Mouse (Mus musculus) CH12.LX (cell line): Measurements from ENCODE around the gene Tmem140. TPM values are rescaled to one million over a fixed set of nuclear protein-coding genes. Genes with fewer than 3 reads are reported as not detected.

Experiments
- DNase-seq: peaks from one replicate; pipeline ENCODE4 v3.0.0-alpha.2; 2013; ENCODE audit errors: extremely low read depth
- H3K27ac ChIP-seq: 2 replicates; pipeline ENCODE4 v1.5.1; 2012; ENCODE audit warnings: low read depth, mild to moderate bottlenecking, control low read depth, moderate library complexity; ENCODE audit not compliant: insufficient read depth
- H3K27me3 ChIP-seq: replicated peaks from 2 replicates; pipeline ENCODE3; 2012; ENCODE audit warnings: inconsistent platforms
- H3K36me3 ChIP-seq, 2 experiments: replicated peaks in 1 of 2; 2 replicates each; pipeline versions ENCODE3 to v1.6.1; 2012; ENCODE audit warnings: inconsistent platforms in 1 of 2, low read length in 1 of 2, mild to moderate bottlenecking in 1 of 2, mixed read lengths in 1 of 2, moderate library complexity in 1 of 2; ENCODE audit not compliant: control insufficient read depth in 1 of 2, insufficient read depth in 1 of 2
- H3K4me1 ChIP-seq, 2 experiments: 2 replicates each; pipeline ENCODE4 v1.6.1; 2012; ENCODE audit warnings: inconsistent platforms in 1 of 2, moderate library complexity in 1 of 2; ENCODE audit not compliant: insufficient read depth in 2 of 2, control insufficient read depth in 1 of 2
- H3K4me2 ChIP-seq: 2 replicates; pipeline ENCODE4 v1.6.1; 2012; ENCODE audit warnings: low read depth, mild to moderate bottlenecking, control low read depth; ENCODE audit not compliant: poor library complexity, insufficient read depth, severe bottlenecking
- H3K4me3 ChIP-seq, 3 experiments: fragments of 150-350 bp in 1 of 3; sonication (generic) in 1 of 3; replicated peaks in 1 of 3; 2 replicates each; pipeline versions ENCODE3 to v1.5.1; 2011 to 2012; ENCODE audit warnings: low read depth in 2 of 3, low read length in 2 of 3, mild to moderate bottlenecking in 2 of 3, moderate library complexity in 2 of 3, control low read depth in 1 of 3, improper control_type of control experiment in 1 of 3, inconsistent platforms in 1 of 3, mixed read lengths in 1 of 3; ENCODE audit not compliant: poor library complexity in 1 of 3
- H3K79me2 ChIP-seq: replicated peaks from 2 replicates; pipeline ENCODE4 v1.6.1; 2012; ENCODE audit warnings: mild to moderate bottlenecking, moderate library complexity; ENCODE audit not compliant: control insufficient read depth, poor library complexity, insufficient read depth, severe bottlenecking; ENCODE audit errors: extremely low read depth
- H3K9ac ChIP-seq: 2 replicates; pipeline ENCODE4 v1.6.1; 2012; ENCODE audit warnings: low read depth, mild to moderate bottlenecking, control low read depth, moderate library complexity; ENCODE audit not compliant: insufficient read depth
- H3K9me3 ChIP-seq: replicated peaks from 2 replicates; pipeline ENCODE3; 2012; ENCODE audit warnings: low read length, inconsistent platforms, mixed read lengths
- CHD1 ChIP-seq: IDR thresholded peaks from 2 replicates; pipeline ENCODE4 v1.6.1; 2012; ENCODE audit warnings: low read depth, low read length, improper control_type of control experiment, inconsistent platforms
- CTCF ChIP-seq, 2 experiments: IDR thresholded peaks in 1 of 2; conservative IDR thresholded peaks in 1 of 2; 2 replicates each; pipeline ENCODE4 v1.5.1; 2011 to 2012; ENCODE audit warnings: low read depth in 2 of 2, low read length in 2 of 2, improper control_type of control experiment in 1 of 2, inconsistent platforms in 1 of 2, mild to moderate bottlenecking in 1 of 2, moderate library complexity in 1 of 2
- E2F4 ChIP-seq: IDR thresholded peaks from 2 replicates; pipeline ENCODE4 v1.6.1; 2011; ENCODE audit warnings: low read depth, low read length, improper control_type of control experiment; ENCODE audit not compliant: insufficient replicate concordance
- EP300 ChIP-seq: IDR thresholded peaks from 2 replicates; pipeline ENCODE4 v1.6.1; 2011; ENCODE audit warnings: low read length, improper control_type of control experiment
- ETS1 ChIP-seq: conservative IDR thresholded peaks from 2 replicates; pipeline ENCODE4 v1.6.1; 2012; ENCODE audit warnings: low read depth, mild to moderate bottlenecking, inconsistent platforms, low read length, improper control_type of control experiment, moderate library complexity
- GABPA ChIP-seq: IDR thresholded peaks from 2 replicates; pipeline ENCODE4 v1.6.1; 2012; ENCODE audit warnings: low read depth, low read length, improper control_type of control experiment, inconsistent platforms; ENCODE audit not compliant: insufficient replicate concordance
- KAT2A ChIP-seq: IDR thresholded peaks from 2 replicates; pipeline ENCODE4 v1.6.1; 2012; ENCODE audit warnings: low read length, improper control_type of control experiment, inconsistent platforms; ENCODE audit not compliant: insufficient replicate concordance
- MAFK ChIP-seq: IDR thresholded peaks from 2 replicates; pipeline ENCODE4 v1.6.1; 2011; ENCODE audit warnings: low read length, improper control_type of control experiment; ENCODE audit not compliant: insufficient replicate concordance
- MAZ ChIP-seq: IDR thresholded peaks from 2 replicates; pipeline ENCODE4 v1.6.1; 2012; ENCODE audit warnings: low read depth, mild to moderate bottlenecking, inconsistent platforms, low read length, improper control_type of control experiment, moderate library complexity
- MXI1 ChIP-seq: IDR thresholded peaks from 2 replicates; pipeline ENCODE4 v1.6.1; 2011; ENCODE audit warnings: mild to moderate bottlenecking, low read depth, low read length, improper control_type of control experiment
- MYC ChIP-seq: IDR thresholded peaks from 2 replicates; pipeline ENCODE4 v1.6.1; 2011; ENCODE audit warnings: low read depth, mild to moderate bottlenecking, improper control_type of control experiment, low read length
- NRF1 ChIP-seq: IDR thresholded peaks from 2 replicates; pipeline ENCODE4 v1.6.1; 2014; ENCODE audit warnings: low read depth, mild to moderate bottlenecking, inconsistent platforms, low read length, improper control_type of control experiment, moderate library complexity
- PAX5 ChIP-seq: IDR thresholded peaks from 2 replicates; pipeline ENCODE4 v1.6.1; 2012; ENCODE audit warnings: low read length, inconsistent platforms, mixed read lengths
- POLR2AphosphoS2 ChIP-seq: IDR thresholded peaks from 2 replicates; pipeline ENCODE4 v1.6.1; 2011; ENCODE audit warnings: low read depth, low read length, improper control_type of control experiment
- RAD21 ChIP-seq: IDR thresholded peaks from 2 replicates; pipeline ENCODE4 v1.6.1; 2011; ENCODE audit warnings: low read depth, mild to moderate bottlenecking, low read length, improper control_type of control experiment, moderate library complexity
- RCOR1 ChIP-seq: conservative IDR thresholded peaks from 2 replicates; pipeline ENCODE4 v1.6.1; 2012; ENCODE audit warnings: low read depth, mild to moderate bottlenecking, inconsistent platforms, low read length, improper control_type of control experiment
- SIN3A ChIP-seq: IDR thresholded peaks from 2 replicates; pipeline ENCODE4 v1.6.1; 2012; ENCODE audit warnings: low read length, improper control_type of control experiment, inconsistent platforms
- SMC3 ChIP-seq: IDR thresholded peaks from 2 replicates; pipeline ENCODE4 v1.6.1; 2011; ENCODE audit warnings: low read depth, low read length, improper control_type of control experiment
- TBP ChIP-seq: conservative IDR thresholded peaks from 2 replicates; pipeline ENCODE4 v1.6.1; 2011; ENCODE audit warnings: low read depth, low read length, improper control_type of control experiment
- TCF12 ChIP-seq: IDR thresholded peaks from 2 replicates; pipeline ENCODE4 v1.6.1; 2014; ENCODE audit warnings: low read depth, mild to moderate bottlenecking, inconsistent platforms, low read length, improper control_type of control experiment
- UBTF ChIP-seq: IDR thresholded peaks from 2 replicates; pipeline ENCODE4 v1.6.1; 2012; ENCODE audit warnings: low read depth, mild to moderate bottlenecking, inconsistent platforms, low read length, improper control_type of control experiment, moderate library complexity
- ZNF384 ChIP-seq: IDR thresholded peaks from 2 replicates; pipeline ENCODE4 v1.6.1; 2012; ENCODE audit warnings: low read depth, low read length, improper control_type of control experiment, inconsistent platforms
- dilution Hi-C: fragments of 300-500 bp; cut with MboI; formaldehyde crosslinking; loops from 2 replicates; pipeline ENCODE4 v1.14.3; 2020; ENCODE audit warnings: low sequenced_read_pairs; ENCODE audit not compliant: extremely low pct_unique_long_range_greater_than_20kb, extremely low pct_ligation_motif_present
- in situ Hi-C: fragments of 300-500 bp; cut with MboI; formaldehyde crosslinking; loops from 3 replicates; pipeline ENCODE4 v1.14.3; 2019; ENCODE audit warnings: low sequenced_read_pairs, low pct_ligation_motif_present, low pct_unique_long_range_greater_than_20kb, mixed read lengths
- polyA plus RNA-seq: library from polyadenylated mRNA; unstranded; fragments of >175 nt; gene quantifications from 2 replicates; pipeline ENCODE4 v1.2.1, GENCODE M21; 2012; ENCODE audit warnings: low read depth; ENCODE audit not compliant: insufficient read length
- total RNA-seq, 2 experiments: library from RNA; depleted of rRNA; stranded (reverse); fragments of 300-350 nt in 1 of 2; fragments of >200 nt in 1 of 2; gene quantifications; 2 replicates each; pipeline ENCODE4 v1.2.3; 2012 to 2014

The Tmem140 gene
- total and polyA plus RNA-seq, 3 experiments: 1.2 to 3.6 (median 2.8) TPM

DNA sequence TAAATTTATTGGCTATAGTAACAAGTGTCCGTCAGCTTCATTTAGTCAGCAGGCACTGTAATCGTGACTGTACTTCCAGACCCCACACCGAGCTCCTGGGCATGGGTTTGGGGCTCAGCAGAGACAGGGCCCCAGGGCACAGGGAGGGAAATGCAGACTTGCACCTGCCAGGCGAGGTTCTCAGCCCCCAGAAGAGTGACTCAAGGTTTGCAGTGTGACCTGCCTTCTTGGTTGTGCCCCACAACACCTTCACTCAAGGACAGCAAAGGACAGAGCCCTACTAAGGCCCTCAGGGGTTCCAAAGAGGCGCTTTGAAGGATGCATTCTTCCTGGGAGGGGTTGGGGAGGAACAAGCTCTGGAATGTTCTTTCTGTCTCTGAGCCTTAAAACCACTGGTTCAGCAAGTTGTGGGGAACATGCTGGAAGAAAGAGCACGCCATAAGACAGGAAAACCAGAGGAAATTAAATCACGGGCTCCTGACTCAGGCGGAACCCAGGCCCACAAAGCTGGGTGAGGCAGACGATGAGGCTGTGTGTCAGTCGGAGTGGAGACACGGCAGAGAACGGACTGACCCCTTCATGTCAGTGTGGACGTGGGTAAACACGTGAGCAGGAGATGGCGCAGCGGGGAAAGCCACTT, 16.3 kb downstream of the Tmem140 start:
- no peak for TF ChIP-seq UBTF
- no peak for TF ChIP-seq PAX5
- TF ChIP-seq SIN3A: no peak
- TF ChIP-seq RAD21: no peak
- no peak for TF ChIP-seq GABPA
- TF ChIP-seq NRF1: no peak
- TF ChIP-seq POLR2AphosphoS2: no peak
- no peak for TF ChIP-seq CHD1
- no peak for TF ChIP-seq E2F4
- no peak for TF ChIP-seq SMC3
- TF ChIP-seq MYC: no peak
- no peaks in the 10 kb centered on the region for H3K9me3 ChIP-seq
- dilution Hi-C loops (no loop called here), in situ Hi-C loops (no loop called here)
- H3K27ac ChIP-seq: no peak overlapping the region
- H3K79me2 ChIP-seq: no peaks in the 10 kb centered on the region; the same call in 1 of the 2 replicates
- H3K4me1 ChIP-seq: peaks cover 10 to 40% of the 10 kb centered on the region in 2 experiments; a peak in 3 of 4 replicates
- peaks cover 43 to 73% of the 10 kb centered on the region in 2 experiments for H3K36me3 ChIP-seq
- DNase-seq: no peak
- no peak overlapping the region for H3K4me3 ChIP-seq
- H3K4me2 ChIP-seq: no peak overlapping the region
- no peaks in the 10 kb centered on the region for H3K27me3 ChIP-seq
- H3K9ac ChIP-seq: no peak overlapping the region

DNA sequence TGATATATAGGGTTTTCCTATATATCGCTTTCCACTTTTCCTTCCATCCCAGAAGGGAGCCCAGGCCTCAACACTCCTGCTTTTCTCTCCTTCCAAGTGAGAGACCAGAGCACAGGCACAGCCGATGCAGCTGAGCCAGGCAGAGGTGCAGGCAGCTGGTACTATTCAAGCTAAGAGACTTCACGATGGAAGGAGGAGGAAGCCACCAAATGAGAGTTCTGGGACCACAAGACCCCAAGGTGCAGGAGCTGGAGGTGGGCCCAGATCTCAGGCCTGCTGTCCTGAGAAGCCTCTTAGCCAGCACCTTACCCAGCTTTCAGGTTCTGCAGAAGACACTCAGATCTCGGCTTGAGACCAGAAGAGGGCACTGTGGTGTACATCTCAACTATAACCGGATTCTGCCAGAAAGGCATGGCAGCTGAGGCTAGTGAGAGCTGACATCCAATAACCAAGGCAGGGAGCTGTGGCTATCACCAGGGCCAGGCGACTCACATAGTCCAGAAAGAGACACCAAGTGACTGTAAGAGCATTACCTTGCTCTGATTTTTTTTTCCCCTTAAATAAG, 17.0 kb downstream of the Tmem140 start:
- no peak overlapping the region for H3K9ac ChIP-seq
- in situ Hi-C loops: loop anchor here (5.0 kb wide), 1 partner anchor 37 kb away; no protein-coding TSS in a partner anchor
- dilution Hi-C loops: no loop called here
- no peaks in the 10 kb centered on the region for H3K9me3 ChIP-seq
- H3K36me3 ChIP-seq: peaks cover 51 to 73% of the 10 kb centered on the region in 2 experiments
- H3K4me1 ChIP-seq: peaks cover 10 to 33% of the 10 kb centered on the region in 2 experiments; a peak in 3 of 4 replicates
- H3K27ac ChIP-seq: no peak overlapping the region
- DNase-seq: no peak
- TF ChIP-seq SMC3: peak; percentile 57
- no peak for TF ChIP-seq POLR2AphosphoS2
- no peak for TF ChIP-seq ZNF384
- TF ChIP-seq RAD21: peak; percentile 39
- no peak for TF ChIP-seq EP300
- TF ChIP-seq KAT2A: no peak
- TF ChIP-seq RCOR1: no peak
- no peak for TF ChIP-seq ETS1
- TF ChIP-seq E2F4: no peak
- TF ChIP-seq MAZ: no peak
- no peak for TF ChIP-seq TBP
- peak in 1 of 2 experiments; percentile 66; a peak in 2 of 4 replicates for TF ChIP-seq CTCF (conservative IDR thresholded peaks at IDR 0.05 in 1 of 2, IDR thresholded peaks at IDR 0.05 in 1 of 2; ENCODE audit: low read depth in 2 of 2, low read length in 2 of 2)
- no peak for TF ChIP-seq MAFK
- no peak for TF ChIP-seq MXI1
- TF ChIP-seq CHD1: no peak
- no peak for TF ChIP-seq TCF12
- H3K27me3 ChIP-seq: no peaks in the 10 kb centered on the region
- H3K4me2 ChIP-seq: no peak overlapping the region
- H3K4me3 ChIP-seq: no peak overlapping the region
- H3K79me2 ChIP-seq: no peaks in the 10 kb centered on the region; the same call in 1 of the 2 replicates
